Mouse (Mus musculus) midbrain, embryonic 10.5 days (tissue): ENCODE results near the gene Dcaf11. TPM values are rescaled to one million over a fixed set of nuclear protein-coding genes. Genes with fewer than 3 reads are reported as not detected.

Experiments used
- DNase-seq: peaks from one replicate; pipeline ENCODE4 v3.0.0-alpha.2; 2017; ENCODE audit warnings: low spot score
- H3K27ac ChIP-seq: fragments of 300-500 bp; sonication (generic); replicated peaks from 2 replicates; pipeline ENCODE4 v1.5.1; 2016; ENCODE audit warnings: mild to moderate bottlenecking
- H3K27me3 ChIP-seq: fragments of 300-500 bp; sonication (generic); 2 replicates; pipeline ENCODE4 v1.6.1; 2016; ENCODE audit warnings: low read depth, mild to moderate bottlenecking; ENCODE audit not compliant: poor library complexity, severe bottlenecking
- H3K36me3 ChIP-seq: fragments of 300-500 bp; sonication (generic); 2 replicates; pipeline ENCODE4 v1.6.1; 2016; ENCODE audit warnings: mild to moderate bottlenecking, moderate library complexity
- H3K4me1 ChIP-seq: fragments of 300-500 bp; sonication (generic); 2 replicates; pipeline ENCODE4 v1.6.1; 2016
- H3K4me3 ChIP-seq: fragments of 300-500 bp; sonication (generic); 2 replicates; pipeline ENCODE4 v1.5.1; 2016; ENCODE audit warnings: mild to moderate bottlenecking, moderate library complexity
- H3K9me3 ChIP-seq: fragments of 300-500 bp; sonication (generic); replicated peaks from 2 replicates; pipeline ENCODE4 v1.6.1; 2016; ENCODE audit warnings: mild to moderate bottlenecking
- WGBS: fragments of 180-500 bp; shearing (Covaris S2); methylation state at CpG from one replicate; pipeline ENCODE4 v1.1.7; 2016; 5-methylcytosine and 5-hydroxymethylcytosine counted together
- polyA plus RNA-seq: library from polyadenylated mRNA; unstranded; fragments of >200 nt; fragmentation: Nextera tagmentation; extraction: Ambion mirVana; gene quantifications from 2 replicates; pipeline ENCODE4 v1.2.1, GENCODE M21; 2016

Dcaf11 gene
- polyA plus RNA-seq, 1 experiment from 2014 or later, result 78.5 TPM

- no peaks in the 10 kb centered on the region for H3K36me3 ChIP-seq
- peak; percentile 30 for DNase-seq
- H3K4me3 ChIP-seq, result no peak overlapping the region
- no peak overlapping the region for H3K27ac ChIP-seq
- peaks cover 18% of the 10 kb centered on the region for H3K4me1 ChIP-seq
- H3K9me3 ChIP-seq, result no peaks in the 10 kb centered on the region
- WGBS, result 58% methylated on average over 6 of the region's 6 CpGs
- peaks cover 9% of the 10 kb centered on the region; the same call in 1 of the 2 replicates for H3K27me3 ChIP-seq
Observed at GRCm38 (mm10) chr14:55536116-55536745, 23.6 kb upstream of the Dcaf11 start.

DNA sequence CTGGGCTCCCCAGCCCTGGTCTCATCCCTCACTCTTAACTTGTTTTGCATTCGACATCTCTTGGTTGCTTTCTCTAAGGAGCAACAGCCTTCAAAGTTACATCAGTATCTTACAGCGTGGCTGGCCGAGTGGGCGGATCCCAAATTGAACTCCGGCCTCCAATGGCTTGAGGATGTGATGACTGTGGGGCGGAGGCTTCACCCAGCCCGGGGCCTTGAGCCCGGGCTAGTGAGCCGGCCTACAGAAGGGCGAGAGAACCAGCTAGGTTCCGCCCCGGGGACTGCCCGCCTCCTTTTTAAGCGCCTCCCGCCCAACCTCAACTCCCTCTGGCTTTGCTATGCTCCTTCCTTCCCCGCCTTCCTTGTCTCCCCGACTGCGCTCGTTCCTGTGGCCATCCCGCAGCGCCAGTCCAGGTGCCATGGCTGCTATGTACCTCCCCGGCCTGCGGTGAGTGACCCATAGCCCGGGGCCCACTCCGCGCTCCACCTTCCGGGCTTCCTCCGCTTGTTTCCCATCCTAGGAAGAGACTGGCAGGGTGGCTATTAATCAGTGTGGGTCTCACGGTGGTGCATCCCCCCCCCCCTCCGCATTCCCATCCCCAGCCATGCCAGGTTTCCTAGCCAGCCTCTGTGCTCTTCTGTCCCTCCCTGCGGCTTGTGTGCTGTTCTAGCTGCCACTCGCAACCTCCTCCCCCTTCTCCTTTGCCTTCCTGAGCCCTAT lies 19.6 kb upstream of the Dcaf11 start, which contains the start of gene Pck2:
Gene Pck2, plus strand, starts transcription at position 200 of the 720 bp plus-strand sequence.
- Histone ChIP-seq H3K9me3 (no peaks in the 10 kb centered on the region), H3K27ac (peak within 1 kb of the TSS; percentile 86), H3K4me1 (peaks cover 22% of the 10 kb centered on the region), H3K4me3 (peak within 1 kb of the TSS; percentile 73), H3K27me3 (peaks cover 9% of the 10 kb centered on the region; the same call in 1 of the 2 replicates), H3K36me3 (peaks cover 18% of the 10 kb centered on the region)
- peak; percentile 81 for DNase-seq
- WGBS, result under 1% methylated on average over 32 of the region's 32 CpGs

DNA sequence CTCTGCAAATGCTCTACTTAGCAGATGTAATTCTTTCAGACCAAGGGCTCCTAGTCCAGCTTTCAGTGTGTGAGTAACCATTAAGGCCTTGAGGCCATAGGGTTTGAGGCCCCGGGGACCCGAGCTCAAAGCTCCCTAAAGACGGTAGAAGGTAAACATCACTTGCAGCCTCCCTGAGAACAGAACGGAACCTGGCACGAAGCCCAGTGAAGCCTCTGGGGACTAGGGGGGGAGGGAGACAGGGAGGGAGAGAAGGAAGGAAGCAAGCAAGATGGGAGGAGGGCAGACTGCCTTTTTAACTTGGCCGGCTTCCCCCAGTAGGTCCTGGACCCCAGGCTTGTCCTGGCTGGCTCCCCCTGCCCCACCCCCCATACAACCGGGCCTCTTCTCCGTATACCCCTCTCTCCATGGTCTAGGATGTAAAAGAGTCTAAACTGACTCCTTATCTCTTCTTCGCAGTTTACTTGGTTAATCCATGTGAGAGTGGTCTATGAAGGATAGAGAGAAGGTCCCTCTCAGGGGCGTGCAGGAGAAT lies 19.0 kb upstream of the Dcaf11 start:
- H3K27ac ChIP-seq, result peak overlapping the region; percentile 86
- 11% methylated on average over 10 of the region's 10 CpGs for WGBS

DNA sequence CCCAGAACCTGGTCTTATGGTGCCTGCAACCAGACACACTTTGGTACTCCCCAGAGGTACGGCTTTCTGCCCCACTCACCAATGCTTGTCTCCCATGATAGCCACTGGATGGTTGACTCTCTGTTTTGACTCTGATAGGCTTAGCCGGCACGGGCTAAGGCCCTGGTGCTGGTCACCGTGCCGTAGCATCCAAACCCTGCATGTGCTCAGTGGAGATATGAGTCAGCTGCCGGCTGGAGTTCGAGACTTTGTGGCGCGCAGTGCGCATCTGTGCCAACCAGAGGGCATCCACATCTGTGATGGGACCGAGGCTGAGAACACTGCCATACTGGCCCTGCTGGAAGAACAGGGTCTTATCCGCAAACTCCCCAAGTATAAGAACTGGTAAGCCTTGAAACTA lies 17.5 kb upstream of the Dcaf11 start:
- H3K36me3 ChIP-seq, result peaks cover 25% of the 10 kb centered on the region
- no peak for DNase-seq
- no peaks in the 10 kb centered on the region for H3K9me3 ChIP-seq
- H3K27me3 ChIP-seq, result peaks cover 9% of the 10 kb centered on the region; the same call in 1 of the 2 replicates
- 97% methylated on average over 12 of the region's 12 CpGs for WGBS
- peaks cover 22% of the 10 kb centered on the region for H3K4me1 ChIP-seq
- no peak overlapping the region for H3K27ac ChIP-seq
- no peak overlapping the region for H3K4me3 ChIP-seq

More for the DNA sequence above, 19.0 kb upstream of the Dcaf11 start:
- Histone ChIP-seq H3K27me3 (peaks cover 9% of the 10 kb centered on the region; the same call in 1 of the 2 replicates), H3K4me1 (peaks cover 22% of the 10 kb centered on the region), H3K4me3 (peak overlapping the region; percentile 73), H3K9me3 (no peaks in the 10 kb centered on the region), H3K36me3 (peaks cover 19% of the 10 kb centered on the region)
- DNase-seq, result no peak

DNA sequence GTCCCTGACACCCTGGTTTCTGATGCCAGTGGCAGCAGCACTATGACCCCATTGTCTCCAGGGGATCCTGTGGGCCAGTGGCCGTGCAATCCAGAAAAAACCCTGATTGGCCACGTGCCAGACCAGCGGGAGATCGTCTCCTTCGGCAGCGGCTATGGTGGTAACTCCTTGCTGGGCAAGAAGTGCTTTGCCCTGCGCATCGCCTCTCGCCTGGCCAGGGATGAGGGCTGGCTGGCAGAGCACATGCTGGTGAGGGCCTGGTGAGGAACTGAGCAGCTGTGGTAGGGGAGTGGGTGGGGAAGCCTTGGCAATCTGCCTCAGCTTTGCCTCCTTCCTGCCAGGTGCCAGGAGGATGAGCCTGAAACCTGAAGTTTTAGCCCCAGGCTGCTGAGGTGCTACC lies 15.5 kb upstream of the Dcaf11 start:
- H3K27ac ChIP-seq, result no peak overlapping the region
- 0 out of 2 replicates have a peak, but pooled peaks cover 4% of the 10 kb centered on the region for H3K27me3 ChIP-seq
- H3K4me1 ChIP-seq, result peaks cover 22% of the 10 kb centered on the region
- peaks cover 44% of the 10 kb centered on the region for H3K36me3 ChIP-seq
- H3K9me3 ChIP-seq, result no peaks in the 10 kb centered on the region
- no peak for DNase-seq
- WGBS, result 93% methylated on average over 9 of the region's 9 CpGs
- no peak overlapping the region for H3K4me3 ChIP-seq

DNA sequence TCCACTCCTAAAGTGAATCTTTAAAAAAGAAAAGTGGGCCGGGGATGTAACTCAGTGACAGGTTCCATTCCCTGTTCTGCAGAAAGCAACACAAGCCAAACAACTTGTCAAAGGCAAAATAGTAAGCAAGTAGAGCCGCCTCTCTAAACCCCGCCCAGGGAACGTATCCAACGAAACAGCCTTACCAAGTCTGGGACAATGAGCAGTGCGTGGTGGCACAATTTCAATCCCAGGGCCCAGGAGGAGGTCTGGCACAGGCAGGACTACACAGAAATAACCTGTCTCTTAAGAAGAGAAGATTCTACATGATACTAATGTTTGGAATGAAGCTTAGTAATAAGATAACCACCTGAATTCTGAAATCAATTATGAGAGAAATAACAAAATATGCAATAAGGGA lies 9.6 kb upstream of the Dcaf11 start:
- Histone ChIP-seq H3K9me3 (no peaks in the 10 kb centered on the region), H3K27ac (no peak overlapping the region), H3K4me1 (0 out of 2 replicates have a peak, but pooled peaks cover 2% of the 10 kb centered on the region), H3K36me3 (peaks cover 26% of the 10 kb centered on the region), H3K27me3 (no peaks in the 10 kb centered on the region), H3K4me3 (no peak overlapping the region)
- WGBS, result 93% methylated on average over 6 of the region's 6 CpGs
- DNase-seq, result no peak

- H3K4me3 ChIP-seq, result no peak overlapping the region
- no peaks in the 10 kb centered on the region for H3K27me3 ChIP-seq
- peaks cover 21% of the 10 kb centered on the region for H3K36me3 ChIP-seq
- H3K27ac ChIP-seq, result no peak overlapping the region
- no peaks in the 10 kb centered on the region for H3K9me3 ChIP-seq
- WGBS, result 75% methylated on average over 5 of the region's 5 CpGs
- DNase-seq, result no peak
- 0 out of 2 replicates have a peak, but pooled peaks cover 2% of the 10 kb centered on the region for H3K4me1 ChIP-seq
Observed at GRCm38 (mm10) chr14:55551347-55551746, 8.5 kb upstream of the Dcaf11 start.

DNA sequence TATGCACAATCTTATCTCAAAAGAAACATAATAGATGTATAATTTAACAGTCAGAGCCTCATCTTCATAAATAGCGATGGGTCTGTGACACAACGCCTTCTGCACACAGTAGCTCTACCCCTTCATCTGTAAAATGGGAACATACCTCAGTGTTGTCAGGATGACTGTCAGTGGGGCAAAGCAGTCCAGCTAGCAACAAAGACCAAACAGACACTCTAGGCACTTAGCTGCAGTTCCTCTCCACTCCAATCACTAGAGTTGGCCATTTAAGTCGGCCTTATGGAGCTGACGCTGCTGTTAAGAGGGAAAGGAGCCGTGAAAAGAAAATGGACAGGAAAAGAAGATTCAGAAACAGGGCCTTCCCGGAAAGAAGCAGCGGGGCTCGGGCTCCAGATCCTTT lies 8.0 kb upstream of the Dcaf11 start:
- Histone ChIP-seq H3K4me3 (no peak overlapping the region), H3K27ac (no peak overlapping the region), H3K4me1 (peaks cover 2% of the 10 kb centered on the region; the same call in 1 of the 2 replicates), H3K27me3 (no peaks in the 10 kb centered on the region), H3K9me3 (no peaks in the 10 kb centered on the region), H3K36me3 (peaks cover 19% of the 10 kb centered on the region)
- DNase-seq, result no peak
- 90% methylated on average over 8 of the region's 8 CpGs for WGBS

GRCm38 (mm10) chr14:55554635-55555034 lies 5.2 kb upstream of the Dcaf11 start:
- no peak for DNase-seq
- H3K4me3 ChIP-seq, result no peak overlapping the region
- H3K27me3 ChIP-seq, result no peaks in the 10 kb centered on the region
- no peaks in the 10 kb centered on the region for H3K9me3 ChIP-seq
- H3K4me1 ChIP-seq, result peaks cover 9% of the 10 kb centered on the region
- H3K36me3 ChIP-seq, result no peaks in the 10 kb centered on the region
- H3K27ac ChIP-seq, result no peak overlapping the region

GRCm38 (mm10) chr14:55555788-55556187 lies 4.0 kb upstream of the Dcaf11 start:
- 79% methylated on average over 3 of the region's 3 CpGs for WGBS
- Histone ChIP-seq H3K9me3 (no peaks in the 10 kb centered on the region), H3K27ac (no peak overlapping the region), H3K36me3 (no peaks in the 10 kb centered on the region), H3K4me1 (peaks cover 9% of the 10 kb centered on the region), H3K4me3 (no peak overlapping the region), H3K27me3 (no peaks in the 10 kb centered on the region)
- no peak for DNase-seq

DNA sequence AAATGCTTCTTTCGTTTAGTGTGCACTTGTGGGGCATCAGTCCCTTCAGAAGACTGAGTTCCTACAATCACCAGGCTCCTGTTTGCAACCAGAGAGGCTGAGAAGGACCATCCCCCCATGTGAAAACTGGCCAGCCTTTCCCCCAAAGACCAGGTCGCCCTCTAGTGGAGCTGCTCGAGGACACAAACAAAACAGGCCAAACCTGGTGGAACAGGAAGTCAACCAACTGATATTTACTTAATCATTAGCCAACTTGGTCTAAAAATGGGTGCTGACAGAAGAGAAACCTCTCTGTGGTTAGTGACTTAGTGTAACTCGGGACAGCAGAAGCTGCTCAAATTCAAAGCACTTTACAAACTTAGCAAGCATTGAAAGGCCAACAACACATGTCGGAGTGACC lies 2.8 kb upstream of the Dcaf11 start:
- peaks cover 19% of the 10 kb centered on the region for H3K4me1 ChIP-seq
- no peak overlapping the region for H3K27ac ChIP-seq
- H3K9me3 ChIP-seq, result no peaks in the 10 kb centered on the region
- 33% methylated on average over 5 of the region's 5 CpGs for WGBS
- H3K4me3 ChIP-seq, result no peak overlapping the region
- H3K36me3 ChIP-seq, result no peaks in the 10 kb centered on the region
- H3K27me3 ChIP-seq, result no peaks in the 10 kb centered on the region
- DNase-seq, result peak; percentile 62

GRCm38 (mm10) chr14:55557587-55557986 lies 2.2 kb upstream of the Dcaf11 start:
- Histone ChIP-seq H3K36me3 (no peaks in the 10 kb centered on the region), H3K27ac (no peak overlapping the region), H3K27me3 (no peaks in the 10 kb centered on the region), H3K4me1 (peaks cover 20% of the 10 kb centered on the region), H3K9me3 (no peaks in the 10 kb centered on the region), H3K4me3 (no peak overlapping the region)
- 92% methylated on average over 3 of the region's 3 CpGs for WGBS
- DNase-seq, result no peak
